20 mouse cellular contexts compared by ENCODE assay signal in the genomic region with DNA sequence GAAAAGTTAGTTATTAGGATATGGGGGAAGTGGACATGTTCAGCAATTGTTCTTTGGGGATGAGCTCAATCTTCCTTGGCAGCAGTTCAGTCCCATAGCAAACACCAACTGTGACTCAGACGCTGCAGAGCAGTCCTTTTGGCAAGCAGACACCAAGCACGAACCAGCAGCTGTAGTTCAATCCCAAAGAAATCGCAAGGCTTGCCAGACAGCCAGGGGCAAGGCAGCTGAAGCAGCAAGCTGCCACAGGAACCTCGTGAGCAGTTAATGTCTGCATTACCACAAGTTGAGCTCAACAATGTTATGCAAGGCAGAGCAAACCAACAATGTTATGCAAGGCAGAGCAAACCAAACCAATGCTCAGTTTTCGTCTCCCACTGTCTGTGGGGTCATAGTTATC.
DNase-seq lines count a peak whose midpoint lies in the region; ATAC-seq and TF ChIP-seq lines count a peak whose summit lies in the region.
"Had no signal": no experiment of that assay in that cellular context is flagged by ENCODE, and none has a peak within 500 bp of the region (broad histone marks: within the 10 kb centered on the region; RNA-seq: fewer than 3 reads in every experiment).

No protein-coding gene starts in this region.

- no peak overlapping the region for H3K27ac ChIP-seq in forebrain, embryonic 15.5 days (replicated peaks)
- H3K27ac ChIP-seq in forebrain, embryonic 12.5 days, result no peak overlapping the region
- no peak overlapping the region for H3K27ac ChIP-seq in midbrain, postnatal 0 days (ENCODE audit: low read depth, low read length)
- H3K27ac ChIP-seq in midbrain, embryonic 11.5 days (ENCODE audit: low read depth, low read length), result no peak overlapping the region
- no peak overlapping the region for H3K27ac ChIP-seq in forebrain, postnatal 0 days (ENCODE audit: low read depth, low read length)
- H3K27ac ChIP-seq: embryonic facial prominence, embryonic 12.5 days; heart, adult 2 months; hindbrain, embryonic 13.5 days; limb, embryonic 13.5 days; liver, embryonic 15.5 days; midbrain, embryonic 13.5 days had no signal

- no peaks in the 10 kb centered on the region for H3K9me3 ChIP-seq in forebrain, embryonic 15.5 days
- H3K9me3 ChIP-seq in forebrain, embryonic 12.5 days, result no peaks in the 10 kb centered on the region
- H3K9me3 ChIP-seq in midbrain, postnatal 0 days (ENCODE audit: low read length), result no peaks in the 10 kb centered on the region
- no peaks in the 10 kb centered on the region for H3K9me3 ChIP-seq in midbrain, embryonic 11.5 days (ENCODE audit: control insufficient read depth, low read length)
- no peaks in the 10 kb centered on the region for H3K9me3 ChIP-seq in forebrain, postnatal 0 days (ENCODE audit: low read length)
- H3K9me3 ChIP-seq: hindbrain, embryonic 13.5 days; limb, embryonic 13.5 days; liver, embryonic 15.5 days; midbrain, embryonic 13.5 days had no signal

- no peaks in the 10 kb centered on the region for H3K27me3 ChIP-seq in forebrain, embryonic 15.5 days
- H3K27me3 ChIP-seq in forebrain, embryonic 12.5 days, result no peaks in the 10 kb centered on the region
- no peaks in the 10 kb centered on the region for H3K27me3 ChIP-seq in midbrain, postnatal 0 days (ENCODE audit: insufficient read depth, low read length)
- H3K27me3 ChIP-seq in midbrain, embryonic 11.5 days (ENCODE audit: control insufficient read depth, insufficient read depth, low read length), result no peaks in the 10 kb centered on the region
- H3K27me3 ChIP-seq in forebrain, postnatal 0 days (ENCODE audit: insufficient read depth, low read length), result no peaks in the 10 kb centered on the region
- H3K27me3 ChIP-seq: embryonic facial prominence, embryonic 12.5 days; hindbrain, embryonic 13.5 days; limb, embryonic 13.5 days; liver, embryonic 15.5 days; midbrain, embryonic 13.5 days had no signal

- no peaks in the 10 kb centered on the region for H3K36me3 ChIP-seq in forebrain, embryonic 15.5 days
- no peaks in the 10 kb centered on the region for H3K36me3 ChIP-seq in forebrain, embryonic 12.5 days (replicated peaks)
- H3K36me3 ChIP-seq in midbrain, postnatal 0 days (ENCODE audit: insufficient read depth, low read length), result no peaks in the 10 kb centered on the region
- H3K36me3 ChIP-seq in midbrain, embryonic 11.5 days (ENCODE audit: control insufficient read depth, insufficient read depth, low read length), result no peaks in the 10 kb centered on the region
- no peaks in the 10 kb centered on the region for H3K36me3 ChIP-seq in forebrain, postnatal 0 days (ENCODE audit: insufficient read depth)
- H3K36me3 ChIP-seq: embryonic facial prominence, embryonic 12.5 days; hindbrain, embryonic 13.5 days; limb, embryonic 13.5 days; liver, embryonic 15.5 days; midbrain, embryonic 13.5 days had no signal

- WGBS in forebrain, embryonic 15.5 days, result 65% methylated on average over 5 of the region's 5 CpGs
- 89% methylated on average over 5 of the region's 5 CpGs for WGBS in forebrain, embryonic 12.5 days
- 76% methylated on average over 5 of the region's 5 CpGs for WGBS in midbrain, postnatal 0 days
- 85% methylated on average over 5 of the region's 5 CpGs for WGBS in midbrain, embryonic 11.5 days
- 49% methylated on average over 5 of the region's 5 CpGs for WGBS in forebrain, postnatal 0 days

- no peak overlapping the region for H3K9ac ChIP-seq in forebrain, embryonic 15.5 days (replicated peaks)
- no peak overlapping the region for H3K9ac ChIP-seq in forebrain, embryonic 12.5 days
- H3K9ac ChIP-seq in midbrain, postnatal 0 days (replicated peaks; ENCODE audit: low read length, poor library complexity, severe bottlenecking), result no peak overlapping the region
- no peak overlapping the region for H3K9ac ChIP-seq in midbrain, embryonic 11.5 days (ENCODE audit: low read length)
- H3K9ac ChIP-seq in forebrain, postnatal 0 days, result no peak overlapping the region
- H3K9ac ChIP-seq: embryonic facial prominence, embryonic 12.5 days; hindbrain, embryonic 13.5 days; limb, embryonic 13.5 days; liver, embryonic 15.5 days; midbrain, embryonic 13.5 days had no signal

- H3K4me2 ChIP-seq in forebrain, embryonic 15.5 days (replicated peaks), result no peak overlapping the region
- no peak overlapping the region for H3K4me2 ChIP-seq in forebrain, embryonic 12.5 days
- no peak overlapping the region for H3K4me2 ChIP-seq in midbrain, postnatal 0 days (ENCODE audit: low read depth, low read length, poor library complexity, severe bottlenecking)
- no peak overlapping the region for H3K4me2 ChIP-seq in midbrain, embryonic 11.5 days
- no peak overlapping the region for H3K4me2 ChIP-seq in forebrain, postnatal 0 days (ENCODE audit: low read depth)
- H3K4me2 ChIP-seq: embryonic facial prominence, embryonic 12.5 days; hindbrain, embryonic 13.5 days; limb, embryonic 13.5 days; liver, embryonic 15.5 days; midbrain, embryonic 13.5 days had no signal

- ATAC-seq in forebrain, embryonic 15.5 days (replicated peaks), result 0 out of 2 replicates have a peak, but pooled peaks have one; percentile 35
- no peak for ATAC-seq in forebrain, embryonic 12.5 days (ENCODE audit: low FRiP score)
- no peak for ATAC-seq in midbrain, postnatal 0 days (ENCODE audit: low FRiP score)
- ATAC-seq in midbrain, embryonic 11.5 days (ENCODE audit: low FRiP score), result no peak
- ATAC-seq in forebrain, postnatal 0 days, result peak; percentile 50
- ATAC-seq: intestine, embryonic 16.5 days; midbrain, embryonic 13.5 days had no signal

- no peak overlapping the region for H3K4me3 ChIP-seq in forebrain, embryonic 15.5 days
- H3K4me3 ChIP-seq in forebrain, embryonic 12.5 days (replicated peaks), result no peak overlapping the region
- no peak overlapping the region for H3K4me3 ChIP-seq in midbrain, postnatal 0 days (ENCODE audit: low read depth, low read length)
- no peak overlapping the region for H3K4me3 ChIP-seq in midbrain, embryonic 11.5 days (ENCODE audit: low read depth, low read length)
- H3K4me3 ChIP-seq in forebrain, postnatal 0 days (ENCODE audit: low read depth, low read length), result no peak overlapping the region
- H3K4me3 ChIP-seq: embryonic facial prominence, embryonic 12.5 days; heart, adult 2 months; hindbrain, embryonic 13.5 days; limb, embryonic 13.5 days; liver, embryonic 15.5 days; midbrain, embryonic 13.5 days had no signal

- no peak for TF ChIP-seq CTCF in midbrain, postnatal 0 days (IDR thresholded peaks at IDR 0.05)
- no peak for TF ChIP-seq CTCF in forebrain, postnatal 0 days (IDR thresholded peaks at IDR 0.05; ENCODE audit: low read depth)

- DNase-seq in midbrain, postnatal 0 days (ENCODE audit: low spot score), result peak; percentile 16
- no peak for DNase-seq in midbrain, embryonic 11.5 days (ENCODE audit: low spot score, missing footprints)
- peak; percentile 50 for DNase-seq in forebrain, postnatal 0 days
- peak; percentile 0 for DNase-seq in skeletal muscle tissue, adult 2 months (ENCODE audit: low read depth, low spot score)
- DNase-seq in spleen, adult 12 weeks (ENCODE audit: low spot score), result no peak
- DNase-seq in ovary, postnatal 14 days (ENCODE audit: low spot score), result no peak
- DNase-seq: adrenal gland, postnatal 10 days; cerebellum, adult 9-11 months; heart, adult 2 months; kidney, postnatal 10 days; lung, postnatal 36 days; right cerebral cortex, postnatal 4 days had no signal

- H3K4me1 ChIP-seq in forebrain, embryonic 15.5 days, result no peaks in the 10 kb centered on the region
- H3K4me1 ChIP-seq in forebrain, embryonic 12.5 days, result no peaks in the 10 kb centered on the region
- H3K4me1 ChIP-seq in midbrain, postnatal 0 days (ENCODE audit: insufficient read depth, low read length), result no peaks in the 10 kb centered on the region
- no peaks in the 10 kb centered on the region for H3K4me1 ChIP-seq in midbrain, embryonic 11.5 days (ENCODE audit: control insufficient read depth, insufficient read depth, low read length)
- no peaks in the 10 kb centered on the region for H3K4me1 ChIP-seq in forebrain, postnatal 0 days (ENCODE audit: insufficient read depth)
- H3K4me1 ChIP-seq: embryonic facial prominence, embryonic 12.5 days; hindbrain, embryonic 13.5 days; limb, embryonic 13.5 days; liver, embryonic 15.5 days; midbrain, embryonic 13.5 days had no signal

Comparison
In these comparisons a context has a peak if more than half of its experiments do, and no peak if none do; other contexts are left out.
1. ATAC-seq: peak in forebrain, embryonic 15.5 days (single experiment) and forebrain, postnatal 0 days (single experiment); none in forebrain, embryonic 12.5 days (single experiment), midbrain, postnatal 0 days (single experiment) and midbrain, embryonic 11.5 days (single experiment).
2. DNase-seq: peak in midbrain, postnatal 0 days (single experiment), forebrain, postnatal 0 days (single experiment) and skeletal muscle tissue, adult 2 months (single experiment); none in midbrain, embryonic 11.5 days (single experiment), spleen, adult 12 weeks (single experiment) and ovary, postnatal 14 days (single experiment).